Mouse (Mus musculus): ENCODE measurements around the gene Gm7029. TPM values are rescaled to one million over a fixed set of nuclear protein-coding genes. Genes with fewer than 3 reads are reported as not detected.
"Not testable (repeated sequence)": the region's sequence is repeated elsewhere in the genome, so short reads cannot be mapped to it uniquely, and the experiment has no call there.

Gene Gm7029
- polyA plus RNA-seq, 1 experiment from 2014 or later: not detected

- WGBS: 34% methylated on average over 4 of the region's 4 CpGs
- H3K4me1 ChIP-seq (replicated peaks): peaks cover 16% of the 10 kb centered on the region; the same call in 1 of the 2 replicates
- not testable (repeated sequence) for H3K27me3 ChIP-seq (replicated peaks); H3K4me3 ChIP-seq; H3K9me3 ChIP-seq (replicated peaks); H3K9ac ChIP-seq; H3K27ac ChIP-seq (ENCODE audit: poor library complexity, severe bottlenecking); ATAC-seq (ENCODE audit: insufficient number of reproducible peaks, low FRiP score); H3K36me3 ChIP-seq; H3K4me2 ChIP-seq
Measured at GRCm38 (mm10) chr17:33904835-33905234, 31.2 kb downstream of the Gm7029 start, which contains the start of gene Platr17. TSS of gene Platr17 (plus strand) at chr17:33905135.

- under 1% methylated on average over 44 of the region's 44 CpGs for WGBS
- Histone ChIP-seq H3K36me3 (peaks cover 28% of the 10 kb centered on the region), H3K9ac (peak overlapping the region; percentile 77), H3K27ac (ENCODE audit: poor library complexity, severe bottlenecking) (peak overlapping the region; percentile 92), H3K27me3 (replicated peaks) (no peaks in the 10 kb centered on the region), H3K4me2 (peak overlapping the region; percentile 100), H3K9me3 (replicated peaks) (no peaks in the 10 kb centered on the region), H3K4me1 (replicated peaks) (peaks cover 16% of the 10 kb centered on the region), H3K4me3 (peak overlapping the region; percentile 94)
- peak; percentile 48 for ATAC-seq (ENCODE audit: insufficient number of reproducible peaks, low FRiP score)
Measured at GRCm38 (mm10) chr17:33908331-33909076, 34.9 kb downstream of the Gm7029 start.

GRCm38 (mm10) chr17:33909077-33909868 lies 35.6 kb downstream of the Gm7029 start, which contains the start of gene Daxx:
TSS of gene Daxx (plus strand) at chr17:33909414.
- peaks cover 16% of the 10 kb centered on the region for H3K4me1 ChIP-seq (replicated peaks)
- H3K9me3 ChIP-seq (replicated peaks): no peaks in the 10 kb centered on the region
- peak within 1 kb of the TSS; percentile 92 for H3K27ac ChIP-seq (ENCODE audit: poor library complexity, severe bottlenecking)
- peak within 1 kb of the TSS; percentile 94 for H3K9ac ChIP-seq
- peak within 1 kb of the TSS; percentile 94 for H3K4me3 ChIP-seq
- peaks cover 35% of the 10 kb centered on the region for H3K36me3 ChIP-seq
- peak; percentile 95 for ATAC-seq (ENCODE audit: insufficient number of reproducible peaks, low FRiP score)
- no peaks in the 10 kb centered on the region for H3K27me3 ChIP-seq (replicated peaks)
- WGBS: under 1% methylated on average over 68 of the region's 68 CpGs
- H3K4me2 ChIP-seq: peak within 1 kb of the TSS; percentile 100

GRCm38 (mm10) chr17:33909869-33910250 lies 36.2 kb downstream of the Gm7029 start:
- peak; percentile 5; the same call in 1 of the 2 replicates for ATAC-seq (ENCODE audit: insufficient number of reproducible peaks, low FRiP score)
- Histone ChIP-seq H3K27me3 (replicated peaks) (no peaks in the 10 kb centered on the region), H3K4me1 (replicated peaks) (peaks cover 19% of the 10 kb centered on the region), H3K27ac (ENCODE audit: poor library complexity, severe bottlenecking) (peak overlapping the region; percentile 92), H3K4me3 (peak overlapping the region; percentile 94), H3K9ac (peak overlapping the region; percentile 94), H3K9me3 (replicated peaks) (no peaks in the 10 kb centered on the region), H3K36me3 (peaks cover 41% of the 10 kb centered on the region), H3K4me2 (peak overlapping the region; percentile 100)
- 0% methylated on average over 14 of the region's 14 CpGs for WGBS

- 44% methylated on average over 11 of the region's 11 CpGs for WGBS
- H3K27me3 ChIP-seq (replicated peaks): no peaks in the 10 kb centered on the region
- H3K4me3 ChIP-seq: peak overlapping the region; percentile 94
- ATAC-seq (ENCODE audit: insufficient number of reproducible peaks, low FRiP score): no peak
- H3K4me1 ChIP-seq (replicated peaks): peaks cover 24% of the 10 kb centered on the region
- H3K36me3 ChIP-seq: peaks cover 45% of the 10 kb centered on the region
- H3K4me2 ChIP-seq: peak overlapping the region; percentile 100
- peak overlapping the region; percentile 94 for H3K9ac ChIP-seq
- H3K9me3 ChIP-seq (replicated peaks): no peaks in the 10 kb centered on the region
- peak overlapping the region; percentile 92 for H3K27ac ChIP-seq (ENCODE audit: poor library complexity, severe bottlenecking)
Measured at GRCm38 (mm10) chr17:33910346-33911051, 36.9 kb downstream of the Gm7029 start.

- H3K4me3 ChIP-seq: no peak overlapping the region
- no peak overlapping the region for H3K4me2 ChIP-seq
- peaks cover 24% of the 10 kb centered on the region for H3K4me1 ChIP-seq (replicated peaks)
- no peaks in the 10 kb centered on the region for H3K27me3 ChIP-seq (replicated peaks)
- peaks cover 45% of the 10 kb centered on the region for H3K36me3 ChIP-seq
- no peak for ATAC-seq (ENCODE audit: insufficient number of reproducible peaks, low FRiP score)
- WGBS: 90% methylated on average over 31 of the region's 31 CpGs
- no peaks in the 10 kb centered on the region for H3K9me3 ChIP-seq (replicated peaks)
- no peak overlapping the region for H3K9ac ChIP-seq
- no peak overlapping the region for H3K27ac ChIP-seq (ENCODE audit: poor library complexity, severe bottlenecking)
Measured at GRCm38 (mm10) chr17:33911052-33911812, 37.6 kb downstream of the Gm7029 start.

- Histone ChIP-seq H3K27me3 (replicated peaks) (no peaks in the 10 kb centered on the region), H3K9me3 (replicated peaks) (no peaks in the 10 kb centered on the region), H3K9ac (no peak overlapping the region), H3K4me2 (no peak overlapping the region), H3K36me3 (peaks cover 45% of the 10 kb centered on the region), H3K4me3 (no peak overlapping the region), H3K27ac (ENCODE audit: poor library complexity, severe bottlenecking) (no peak overlapping the region), H3K4me1 (replicated peaks) (peaks cover 27% of the 10 kb centered on the region)
- WGBS: 91% methylated on average over 28 of the region's 28 CpGs
- ATAC-seq (ENCODE audit: insufficient number of reproducible peaks, low FRiP score): no peak
Measured at GRCm38 (mm10) chr17:33911813-33912414, 38.3 kb downstream of the Gm7029 start.

GRCm38 (mm10) chr17:33913264-33913663 lies 39.6 kb downstream of the Gm7029 start:
- Histone ChIP-seq H3K4me3 (no peak overlapping the region), H3K9me3 (replicated peaks) (no peaks in the 10 kb centered on the region), H3K4me1 (replicated peaks) (peaks cover 32% of the 10 kb centered on the region), H3K27me3 (replicated peaks) (no peaks in the 10 kb centered on the region), H3K27ac (ENCODE audit: poor library complexity, severe bottlenecking) (no peak overlapping the region), H3K36me3 (peaks cover 58% of the 10 kb centered on the region), H3K9ac (no peak overlapping the region), H3K4me2 (no peak overlapping the region)
- ATAC-seq (ENCODE audit: insufficient number of reproducible peaks, low FRiP score): no peak
- WGBS: 91% methylated on average over 10 of the region's 10 CpGs

- H3K27ac ChIP-seq (ENCODE audit: poor library complexity, severe bottlenecking): no peak overlapping the region
- H3K4me3 ChIP-seq: no peak overlapping the region
- no peak for ATAC-seq (ENCODE audit: insufficient number of reproducible peaks, low FRiP score)
- peaks cover 34% of the 10 kb centered on the region for H3K4me1 ChIP-seq (replicated peaks)
- no peak overlapping the region for H3K9ac ChIP-seq
- 94% methylated on average over 8 of the region's 8 CpGs for WGBS
- H3K9me3 ChIP-seq (replicated peaks): no peaks in the 10 kb centered on the region
- H3K36me3 ChIP-seq: peaks cover 61% of the 10 kb centered on the region
- no peak overlapping the region for H3K4me2 ChIP-seq
- H3K27me3 ChIP-seq (replicated peaks): no peaks in the 10 kb centered on the region
Measured at GRCm38 (mm10) chr17:33913905-33914304, 40.3 kb downstream of the Gm7029 start.

- 69% methylated on average over 13 of the region's 13 CpGs for WGBS
- H3K4me3 ChIP-seq: no peak overlapping the region
- 0 out of 2 replicates have a peak overlapping the region, but pooled peaks have one; percentile 40 for H3K9ac ChIP-seq
- ATAC-seq (ENCODE audit: insufficient number of reproducible peaks, low FRiP score): no peak
- H3K4me2 ChIP-seq: peak overlapping the region; percentile 79
- no peaks in the 10 kb centered on the region for H3K27me3 ChIP-seq (replicated peaks)
- H3K9me3 ChIP-seq (replicated peaks): no peaks in the 10 kb centered on the region
- no peak overlapping the region for H3K27ac ChIP-seq (ENCODE audit: poor library complexity, severe bottlenecking)
- H3K36me3 ChIP-seq: peaks cover 61% of the 10 kb centered on the region
- peaks cover 38% of the 10 kb centered on the region for H3K4me1 ChIP-seq (replicated peaks)
Measured at GRCm38 (mm10) chr17:33914969-33915391, 41.3 kb downstream of the Gm7029 start.
